Mouse (Mus musculus): ENCODE data around the gene Gphn.
A peak's percentile ranks its signal among the peaks of the same experiment; 100 is the strongest.
"Not testable (repeated sequence)": the region's sequence is repeated elsewhere in the genome, so short reads cannot be mapped to it uniquely, and the experiment has no call there.

Gene Gphn

DNA sequence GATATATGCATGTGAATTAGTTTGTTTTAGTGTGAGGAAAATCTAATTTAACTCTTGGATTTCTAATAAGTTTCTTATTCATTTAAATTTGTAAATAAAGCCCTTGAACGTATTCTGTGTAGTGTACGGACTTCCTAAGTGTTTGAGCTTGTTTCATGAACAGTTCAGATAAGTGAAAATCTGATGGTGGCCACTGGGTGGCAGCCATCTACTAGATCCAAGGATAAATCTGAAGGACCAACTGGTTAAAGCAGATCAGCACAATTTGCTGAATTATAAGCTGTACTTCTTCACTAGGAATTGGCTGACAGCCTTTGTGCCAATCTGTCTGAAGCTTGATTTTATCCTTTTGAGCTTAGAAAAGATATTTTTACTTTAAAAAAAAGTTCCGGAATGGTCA lies 105.9 kb downstream of the Gphn start:
- peak; percentile 70 for DNase-seq (ENCODE audit: low read depth, low spot score)

DNA sequence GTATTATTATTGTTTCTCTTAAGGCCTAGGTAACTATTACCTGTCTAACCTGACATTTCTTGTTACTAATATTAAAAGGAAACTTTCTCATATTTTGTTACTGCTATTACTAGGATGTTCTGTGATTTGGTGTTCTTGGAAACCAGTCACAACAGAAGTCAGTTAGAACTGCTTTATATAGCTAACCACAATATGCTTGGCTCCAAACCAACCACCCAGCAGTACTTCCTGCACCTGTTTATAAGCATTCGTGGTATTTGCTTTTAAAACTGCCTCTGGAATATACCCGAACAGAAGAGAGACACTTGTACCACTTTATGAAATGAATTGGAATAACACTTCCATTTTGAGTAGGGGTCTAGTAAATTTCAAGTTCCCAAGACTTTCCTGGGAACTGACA lies 130.3 kb downstream of the Gphn start:
- DNase-seq (ENCODE audit: low read depth, low spot score): no peak

DNA sequence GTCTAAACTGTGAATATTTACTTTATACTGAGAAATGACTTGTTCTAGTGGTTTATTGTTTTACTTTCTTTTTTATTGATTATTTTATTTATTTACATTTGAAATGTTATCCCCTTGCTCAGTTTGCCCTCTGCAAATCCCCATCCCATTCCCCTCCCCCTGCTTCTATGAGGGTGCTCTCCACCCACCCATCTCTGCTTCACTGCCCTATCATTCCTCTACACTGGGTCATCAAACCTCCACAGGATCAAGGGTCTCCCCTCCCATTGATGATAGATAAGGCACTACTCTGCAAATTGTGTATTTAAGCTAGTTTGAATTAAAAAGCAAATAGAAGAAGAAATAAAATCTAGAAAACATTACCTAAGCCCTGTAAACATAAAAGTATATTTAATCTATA lies 163.1 kb downstream of the Gphn start:
- no peak for DNase-seq (ENCODE audit: low read depth, low spot score)

DNA sequence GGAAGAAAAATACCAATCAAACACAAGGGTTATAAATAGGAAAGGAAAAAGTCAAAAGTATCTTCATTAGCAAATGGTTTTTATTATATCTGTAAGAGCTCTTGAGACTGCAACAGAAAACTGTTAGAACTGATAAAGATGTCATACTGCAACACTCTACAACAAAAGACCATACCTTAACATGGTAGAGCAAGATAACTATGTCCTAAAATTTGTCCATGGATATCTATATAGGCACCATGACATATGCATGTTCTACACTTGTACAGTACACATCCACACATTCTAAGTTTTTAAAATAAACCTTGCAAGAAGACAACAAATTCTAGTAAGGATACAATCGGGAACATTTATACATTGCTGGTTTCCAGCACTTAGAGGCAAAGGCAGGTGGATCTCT lies 169.1 kb downstream of the Gphn start:
- no peak for DNase-seq (ENCODE audit: low read depth, low spot score)

DNA sequence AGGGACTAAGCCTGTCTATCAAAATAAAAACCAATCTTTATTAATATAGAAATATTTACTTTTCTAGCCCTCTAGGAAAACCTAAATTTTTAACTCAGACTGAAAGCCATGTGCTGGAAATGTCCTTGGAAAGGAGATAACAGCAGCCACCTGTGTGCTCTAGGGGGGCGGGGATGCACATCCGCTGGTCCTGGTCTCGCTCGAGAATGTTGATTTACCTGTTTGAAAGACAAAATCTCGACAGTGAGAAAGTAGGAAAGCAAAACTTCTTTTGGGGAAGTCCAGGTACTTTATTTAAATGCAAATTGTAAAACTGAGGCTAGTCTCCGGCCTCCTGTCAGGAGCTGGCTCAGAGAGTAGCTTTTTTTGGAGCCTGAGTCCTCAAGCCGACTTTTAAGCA lies 181.3 kb downstream of the Gphn start:
- DNase-seq (ENCODE audit: low read depth, low spot score): not testable (repeated sequence)

DNA sequence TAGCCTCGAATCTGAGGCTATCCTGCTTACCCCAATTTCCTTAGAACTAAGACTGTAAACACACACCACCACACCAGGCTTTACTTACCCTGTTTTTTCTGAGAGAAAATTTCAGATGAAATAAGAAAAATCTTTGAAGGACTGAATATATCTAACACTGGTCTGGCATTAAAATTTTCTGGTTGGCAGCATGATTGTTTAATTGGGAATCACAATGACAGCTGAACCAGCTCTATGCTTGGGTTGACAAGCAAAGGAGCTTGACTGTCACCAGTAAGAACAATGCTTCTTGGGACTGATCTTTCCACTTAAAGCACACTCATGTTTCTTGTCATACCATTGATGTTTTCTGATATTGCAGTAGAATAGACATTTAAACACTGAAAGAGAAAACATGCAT lies 296.0 kb downstream of the Gphn start:
- no peak for DNase-seq (ENCODE audit: low read depth, low spot score)

DNA sequence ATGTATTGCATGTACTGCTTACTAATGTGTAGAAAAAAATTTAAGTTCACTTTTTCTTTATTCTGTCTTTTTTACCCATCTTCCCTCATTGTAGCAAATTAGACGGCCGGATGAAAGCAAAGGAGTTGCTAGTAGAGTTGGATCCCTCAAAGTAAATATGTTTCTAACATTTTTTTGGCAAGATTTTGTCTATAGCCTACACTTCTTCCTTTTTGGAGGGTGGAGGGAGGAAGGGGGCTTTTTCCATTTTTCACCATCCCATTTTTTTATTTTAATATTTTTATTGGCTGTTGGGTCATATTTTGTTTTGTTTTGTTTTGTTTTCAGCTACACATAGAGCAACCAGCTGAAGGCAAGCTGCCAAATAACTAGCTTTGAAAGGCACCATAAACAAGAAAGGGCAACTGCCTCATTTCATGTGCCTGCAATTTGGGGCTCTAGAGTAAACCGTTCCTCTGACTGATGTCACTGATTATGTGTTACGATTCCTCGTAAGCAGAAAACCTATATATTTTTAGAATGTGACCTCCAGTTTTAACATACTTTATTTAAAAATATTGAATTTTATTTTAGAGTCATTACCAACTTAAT lies 296.7 kb downstream of the Gphn start:
- no peak for DNase-seq (ENCODE audit: low read depth, low spot score)

DNA sequence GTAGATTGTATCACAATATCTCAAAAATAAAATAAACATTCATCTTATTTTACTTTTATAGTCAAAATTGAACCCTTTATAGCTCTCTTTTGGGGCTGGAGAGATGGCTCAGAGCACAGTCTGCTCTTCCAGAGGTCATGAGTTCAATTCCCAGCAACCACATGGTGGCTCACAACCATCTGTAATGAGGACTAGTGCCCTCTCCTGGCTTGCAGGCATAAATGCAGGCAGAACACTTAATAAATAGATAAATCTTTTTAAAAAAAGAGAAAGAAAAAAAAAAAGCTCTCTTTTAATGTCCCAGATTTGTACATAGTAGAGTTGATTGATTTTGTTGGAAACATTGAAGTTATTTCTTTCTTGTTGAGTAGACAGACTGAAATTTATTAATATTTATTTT lies 311.4 kb downstream of the Gphn start:
- not testable (repeated sequence) for DNase-seq (ENCODE audit: low read depth, low spot score)

DNA sequence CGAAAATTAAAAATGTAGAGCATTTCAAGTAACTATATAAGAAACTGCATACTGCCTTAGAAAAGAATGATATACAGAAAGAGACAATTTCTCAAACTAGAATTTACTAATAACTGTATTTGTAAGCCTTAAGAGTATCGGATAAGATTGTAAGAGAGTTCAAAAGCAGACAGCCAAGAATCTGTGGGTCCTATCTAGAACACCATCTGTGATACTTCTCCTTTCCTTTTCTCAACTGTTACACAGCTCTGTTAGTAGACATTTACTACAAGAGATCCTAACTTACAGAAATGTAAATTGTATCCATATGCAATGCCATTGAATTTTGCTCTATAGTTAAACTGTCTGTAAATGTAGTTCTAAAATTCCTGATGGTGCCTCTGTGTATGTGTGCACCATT lies 324.7 kb downstream of the Gphn start:
- no peak for DNase-seq (ENCODE audit: low read depth, low spot score)

DNA sequence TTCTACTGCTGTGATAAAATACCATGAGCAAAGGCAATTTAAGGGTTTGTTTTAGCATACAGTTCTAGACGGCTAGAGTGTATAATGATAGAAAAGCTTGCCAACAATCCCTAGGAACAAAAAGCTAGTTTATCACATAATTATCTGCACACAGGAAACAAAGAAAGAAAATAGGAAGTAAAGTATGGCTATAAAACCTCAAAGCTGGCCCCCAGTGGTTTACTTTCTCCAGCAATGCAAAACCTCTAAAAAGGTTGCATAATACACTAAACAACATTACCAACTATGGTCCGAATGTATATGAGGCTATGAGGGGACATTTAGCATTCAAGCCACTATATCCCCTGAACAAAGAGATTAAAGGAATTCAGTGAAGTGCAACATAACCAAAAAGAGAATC lies 405.6 kb downstream of the Gphn start:
- no peak for DNase-seq (ENCODE audit: low read depth, low spot score)

DNA sequence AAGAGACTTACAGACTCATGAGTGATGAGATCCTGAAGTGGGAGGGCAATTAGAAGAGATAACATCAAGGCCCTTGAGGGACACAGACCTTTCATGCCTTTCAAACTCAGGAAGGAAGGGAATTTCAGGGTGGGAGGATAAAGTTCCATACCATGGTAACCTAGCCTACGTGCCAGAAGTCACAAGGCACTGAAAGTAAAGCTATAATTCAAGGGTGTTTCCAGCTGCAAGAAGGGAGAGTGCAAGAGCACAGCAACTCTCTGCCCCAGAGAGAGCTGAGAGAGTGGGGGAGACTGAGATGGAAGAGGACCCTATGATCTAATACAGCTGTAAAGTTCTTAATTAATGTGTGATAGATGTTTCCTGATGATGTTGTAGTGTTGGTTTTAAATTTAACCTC lies 413.3 kb downstream of the Gphn start:
- no peak for DNase-seq (ENCODE audit: low read depth, low spot score)

DNA sequence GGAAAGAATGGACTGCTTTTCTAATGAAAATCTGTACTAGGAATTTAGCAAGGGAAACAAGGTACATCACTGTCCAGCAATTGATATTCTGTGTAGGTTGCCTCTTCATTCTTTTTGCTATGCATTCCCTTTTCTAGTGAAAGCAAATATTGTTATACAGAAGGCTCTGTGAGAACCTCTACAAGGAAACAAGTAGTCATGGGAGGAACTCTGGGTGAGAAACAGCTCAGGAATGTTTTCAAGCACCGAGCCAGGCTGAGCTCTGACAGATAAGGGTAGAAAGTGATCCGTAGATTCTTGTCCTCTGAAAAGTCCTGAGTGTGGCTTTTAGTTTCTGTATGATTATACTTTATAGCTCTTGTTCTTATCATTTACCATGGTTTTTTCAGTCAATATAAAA lies 413.9 kb downstream of the Gphn start:
- DNase-seq (ENCODE audit: low read depth, low spot score): no peak

DNA sequence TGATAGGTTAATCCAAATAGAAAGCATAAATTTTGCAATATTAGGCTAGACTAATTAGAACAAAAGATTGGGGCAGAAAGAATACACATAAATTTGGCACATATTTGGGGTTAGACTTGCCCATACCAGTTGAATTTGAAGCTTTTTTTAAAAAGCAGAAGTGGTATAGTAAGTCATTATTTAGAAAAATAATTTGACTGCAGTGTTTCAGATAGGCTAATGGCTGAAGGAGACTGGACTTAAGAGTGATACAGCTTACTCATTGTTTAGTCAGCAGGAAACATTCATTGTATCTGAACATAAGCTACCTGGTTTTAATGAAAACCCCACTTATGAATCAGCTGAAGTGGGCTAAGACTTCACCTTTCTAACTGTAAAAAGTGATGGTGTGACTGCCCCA lies 415.0 kb downstream of the Gphn start:
- DNase-seq (ENCODE audit: low read depth, low spot score): no peak

DNA sequence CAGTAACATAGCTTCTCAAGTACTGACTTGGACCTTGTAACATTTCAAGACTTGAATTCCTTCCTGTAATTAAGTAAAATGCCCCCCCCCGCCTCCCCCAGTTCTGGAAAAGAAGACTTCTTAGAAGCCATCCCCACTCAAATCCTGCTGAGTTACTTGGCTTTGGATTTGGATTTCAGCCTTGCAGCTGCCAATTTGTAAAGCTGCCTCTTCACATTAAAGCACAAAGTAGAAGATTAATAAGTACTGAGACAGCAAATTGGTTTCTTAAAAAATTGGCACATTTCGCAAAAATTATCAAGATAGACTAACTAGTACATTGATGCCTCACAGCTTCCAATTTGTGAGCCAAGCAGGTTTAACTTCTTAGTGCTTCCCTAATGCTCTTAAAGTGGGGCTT lies 417.5 kb downstream of the Gphn start:
- peak; percentile 4 for DNase-seq (ENCODE audit: low read depth, low spot score)

DNA sequence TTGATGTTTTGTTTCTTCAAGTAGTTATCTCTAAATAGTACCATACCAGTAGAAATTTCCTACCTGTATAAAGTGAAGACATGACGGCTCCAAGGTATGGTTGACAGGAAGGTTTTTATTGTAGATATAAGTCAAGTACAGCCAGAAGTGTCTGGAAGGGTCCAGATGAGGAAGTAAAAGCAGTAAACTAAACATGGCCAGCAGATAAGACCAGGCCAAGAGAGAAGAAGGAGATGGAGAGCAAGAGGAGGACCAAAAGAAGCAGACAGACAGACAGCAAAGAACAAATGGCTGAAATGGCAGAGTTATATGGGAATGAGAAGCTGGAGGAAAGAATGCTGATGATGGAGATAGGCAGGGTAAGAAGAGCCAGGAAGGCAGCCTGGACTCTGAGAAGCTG lies 419.1 kb downstream of the Gphn start:
- DNase-seq (ENCODE audit: low read depth, low spot score): no peak

DNA sequence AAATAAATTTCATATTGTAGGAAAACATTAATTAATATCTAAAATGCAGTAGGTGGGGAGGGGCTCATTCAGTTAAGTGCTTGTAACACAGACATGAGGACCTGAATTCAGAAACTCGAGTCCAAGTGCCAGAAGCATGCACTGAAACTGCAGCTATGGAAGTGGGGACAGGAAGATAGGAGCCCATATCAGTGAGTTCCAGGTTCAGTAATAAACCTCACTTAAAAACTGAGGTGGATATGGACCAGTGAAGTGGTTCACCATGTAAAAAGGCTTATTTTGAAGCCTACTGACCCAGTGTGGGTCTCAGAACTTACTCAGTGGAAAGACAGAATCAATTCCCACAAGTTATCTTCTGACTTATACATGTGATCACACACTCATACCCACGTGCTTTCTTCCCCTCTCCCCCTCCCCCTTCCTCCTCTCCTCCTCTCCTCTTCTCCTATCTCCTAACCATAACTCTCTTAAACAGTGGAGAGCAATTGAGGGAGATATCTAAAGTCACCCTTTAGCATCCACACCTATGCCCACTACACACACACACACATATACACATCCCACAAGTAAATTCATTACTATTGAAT lies 433.6 kb downstream of the Gphn start:
- DNase-seq (ENCODE audit: low read depth, low spot score): no peak

DNA sequence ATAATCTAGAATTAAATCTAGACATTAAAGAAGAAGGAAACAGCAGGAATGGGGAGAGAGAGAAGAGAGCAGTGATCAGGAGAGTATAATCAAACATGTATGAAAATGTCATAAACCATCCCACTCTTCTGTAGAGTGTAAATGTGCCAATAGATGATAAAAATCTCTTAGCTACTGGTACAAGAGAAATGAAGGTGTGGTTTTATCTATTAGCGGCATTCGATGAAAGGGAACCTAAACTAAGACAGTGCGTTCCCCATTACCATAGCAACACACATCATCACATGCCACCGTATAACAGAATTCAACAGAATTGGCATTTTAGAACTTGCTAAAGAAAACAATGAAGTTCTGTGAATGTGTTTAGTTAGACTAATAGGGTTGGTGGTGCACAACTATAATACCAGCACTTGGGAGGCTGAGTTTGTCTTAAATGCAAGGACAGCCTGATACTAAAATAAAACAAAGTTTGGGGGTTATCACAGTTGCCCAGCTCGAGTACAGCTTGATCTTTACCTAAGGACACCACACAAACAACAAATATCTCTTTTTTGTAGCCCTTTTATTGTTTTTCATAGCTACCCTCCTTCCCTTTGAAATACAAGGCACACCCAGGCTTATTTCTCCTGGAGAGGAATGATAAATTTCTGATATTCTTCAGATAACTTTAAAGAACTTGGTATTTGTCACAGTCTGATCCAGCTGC lies 452.1 kb downstream of the Gphn start:
- DNase-seq (ENCODE audit: low read depth, low spot score): no peak

DNA sequence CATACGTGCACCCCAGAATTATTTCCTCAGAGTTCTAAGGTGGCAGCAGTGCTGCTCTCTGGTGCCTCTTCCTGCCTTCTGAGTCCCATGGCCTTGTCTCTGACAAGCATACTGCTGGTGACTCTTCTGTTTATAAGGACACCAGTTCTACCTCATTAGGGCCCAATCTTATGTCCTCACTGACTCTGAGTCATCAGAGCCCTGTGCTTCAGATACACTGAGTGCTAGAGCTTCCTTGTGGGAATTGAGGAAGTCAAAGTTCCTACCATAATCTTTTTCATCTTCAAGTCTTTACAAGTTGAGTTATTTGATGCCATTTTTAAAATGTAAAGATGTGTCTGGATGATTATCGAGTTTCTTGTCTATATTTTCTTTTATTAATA lies 452.6 kb downstream of the Gphn start:
- DNase-seq (ENCODE audit: low read depth, low spot score): no peak

DNA sequence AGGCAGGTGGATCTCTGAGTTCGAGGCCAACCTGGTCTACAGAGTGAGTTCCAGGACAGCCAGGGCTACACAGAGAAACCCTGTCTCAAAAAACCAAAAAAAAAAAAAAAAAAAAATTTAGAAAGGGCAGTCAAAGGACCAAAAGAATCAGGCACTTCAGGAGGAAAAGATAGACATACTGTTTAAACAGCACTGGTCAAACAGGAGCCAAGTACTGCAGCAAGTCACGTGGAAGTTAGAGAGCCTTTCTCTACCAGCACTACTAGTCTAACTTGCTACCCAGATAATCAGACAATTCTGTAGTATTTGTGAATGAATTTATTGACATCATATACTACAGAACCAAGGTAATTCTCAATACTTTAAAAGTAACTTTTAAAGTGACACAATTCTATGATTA lies 454.9 kb downstream of the Gphn start:
- DNase-seq (ENCODE audit: low read depth, low spot score): no peak

DNA sequence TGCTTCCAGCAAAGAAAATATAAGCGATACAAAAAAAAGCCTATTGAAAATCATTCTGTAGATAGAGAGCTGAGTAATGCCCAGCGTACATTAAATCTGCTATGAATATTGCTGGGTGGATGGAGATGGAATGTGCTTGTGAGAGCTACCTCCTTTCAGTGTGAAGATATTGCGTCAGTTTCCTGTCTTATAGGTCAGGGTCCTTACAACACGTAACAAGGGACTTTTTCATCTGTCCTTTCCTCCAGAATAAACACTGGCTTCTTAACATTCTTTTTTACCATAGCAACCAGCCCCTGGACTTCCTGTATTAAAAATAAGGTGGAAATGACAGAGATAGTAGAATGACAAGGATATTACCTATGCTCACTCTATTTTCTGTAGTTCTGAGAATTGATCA lies 456.1 kb downstream of the Gphn start:
- DNase-seq (ENCODE audit: low read depth, low spot score): no peak

DNA sequence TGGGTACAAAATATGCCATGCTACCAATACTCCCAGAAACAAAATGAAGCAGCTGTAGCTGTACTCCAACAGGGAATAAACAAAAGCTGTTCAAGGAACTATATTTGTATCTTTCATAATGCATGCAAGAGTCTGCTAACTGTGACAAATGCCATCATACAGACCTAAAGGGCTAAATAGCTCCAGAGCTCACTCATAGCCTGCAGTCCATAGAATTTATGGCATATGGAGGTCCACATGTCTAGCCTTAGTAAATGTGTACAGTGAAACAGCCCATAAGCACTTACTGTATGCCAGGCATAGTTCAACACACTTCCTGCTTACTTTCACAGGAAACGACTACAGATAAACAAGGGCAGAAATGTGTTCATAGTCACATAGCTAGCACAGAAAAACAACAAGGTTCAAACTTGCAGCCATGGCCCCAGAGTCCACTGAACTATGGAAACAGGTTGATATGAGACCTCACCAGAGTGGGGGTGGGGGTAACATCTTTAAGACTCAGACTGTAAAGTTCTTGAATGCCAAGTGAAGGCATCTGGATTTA lies 459.6 kb downstream of the Gphn start:
- DNase-seq (ENCODE audit: low read depth, low spot score): no peak

DNA sequence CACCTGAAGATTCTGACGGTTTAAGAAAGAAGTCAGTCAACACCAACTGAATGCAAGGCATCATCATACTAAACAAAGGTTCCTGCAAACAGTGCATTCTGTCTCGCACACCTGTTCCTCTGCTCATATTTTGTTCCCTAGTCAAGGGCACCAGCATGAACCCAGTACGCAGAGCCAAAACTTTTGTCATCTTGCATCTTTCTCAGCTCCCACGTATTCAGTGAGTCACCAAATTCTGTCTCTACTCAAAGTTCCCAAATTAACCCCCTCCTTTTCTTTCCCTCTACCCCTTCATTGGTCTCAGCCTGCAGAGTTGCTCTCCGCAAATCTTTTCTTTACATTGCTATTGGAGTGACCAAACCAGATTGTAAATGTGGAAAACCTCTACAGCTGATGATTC lies 462.7 kb downstream of the Gphn start:
- DNase-seq (ENCODE audit: low read depth, low spot score): no peak

DNA sequence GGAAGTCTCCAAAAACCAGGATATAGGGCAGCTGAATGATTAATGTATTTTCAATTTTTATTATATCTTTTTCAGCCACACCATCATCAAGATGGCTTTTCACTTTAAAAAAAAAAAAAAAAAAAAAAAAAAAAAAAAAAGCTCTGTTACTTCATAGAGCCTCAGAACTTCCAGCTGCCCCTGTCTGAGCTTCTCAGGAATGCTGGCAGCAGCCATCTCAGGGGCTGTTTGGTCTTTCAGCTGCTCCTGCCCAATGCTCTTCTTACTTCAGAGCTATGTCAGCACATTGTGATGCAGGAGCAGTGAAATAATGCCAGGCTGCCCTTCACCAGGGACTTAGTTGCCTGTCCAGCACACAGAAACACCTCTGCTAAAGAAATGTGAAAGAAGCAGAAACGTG lies 465.1 kb downstream of the Gphn start, which contains the start of gene Fam71d:
Gene Fam71d (plus strand): TSS at position 211 of the 400 bp plus-strand sequence.
- DNase-seq (ENCODE audit: low read depth, low spot score): no peak
